Mouse (Mus musculus) spleen, postnatal 4 days (tissue): Measurements from ENCODE around the gene AC141477.1.
A peak's percentile ranks its signal among the peaks of the same experiment; 100 is the strongest.

Source experiments
- DNase-seq, 2 experiments: peaks; one replicate each; pipeline ENCODE4 v3.0.0; 2022; ENCODE audit warnings: low spot score in 2 of 2

Gene AC141477.1

GRCm38 (mm10) chr10:76440281-76440680, at the start of gene AC141477.1:
Gene AC141477.1, minus strand, starts transcription at chr10:76440444.
- DNase-seq: no peak

- no peak for DNase-seq
Observed at GRCm38 (mm10) chr10:76489205-76489604, 49.0 kb upstream of the AC141477.1 start.

- DNase-seq: no peak
Observed at GRCm38 (mm10) chr10:76488265-76488664, 48.0 kb upstream of the AC141477.1 start.

GRCm38 (mm10) chr10:76486302-76486701, 46.1 kb upstream of the AC141477.1 start:
- DNase-seq: no peak

- no peak for DNase-seq
Observed at GRCm38 (mm10) chr10:76481480-76481879, 41.2 kb upstream of the AC141477.1 start.

GRCm38 (mm10) chr10:76480851-76481250, 40.6 kb upstream of the AC141477.1 start:
- no peak for DNase-seq

GRCm38 (mm10) chr10:76473759-76474158, 33.5 kb upstream of the AC141477.1 start:
- no peak for DNase-seq

DNA sequence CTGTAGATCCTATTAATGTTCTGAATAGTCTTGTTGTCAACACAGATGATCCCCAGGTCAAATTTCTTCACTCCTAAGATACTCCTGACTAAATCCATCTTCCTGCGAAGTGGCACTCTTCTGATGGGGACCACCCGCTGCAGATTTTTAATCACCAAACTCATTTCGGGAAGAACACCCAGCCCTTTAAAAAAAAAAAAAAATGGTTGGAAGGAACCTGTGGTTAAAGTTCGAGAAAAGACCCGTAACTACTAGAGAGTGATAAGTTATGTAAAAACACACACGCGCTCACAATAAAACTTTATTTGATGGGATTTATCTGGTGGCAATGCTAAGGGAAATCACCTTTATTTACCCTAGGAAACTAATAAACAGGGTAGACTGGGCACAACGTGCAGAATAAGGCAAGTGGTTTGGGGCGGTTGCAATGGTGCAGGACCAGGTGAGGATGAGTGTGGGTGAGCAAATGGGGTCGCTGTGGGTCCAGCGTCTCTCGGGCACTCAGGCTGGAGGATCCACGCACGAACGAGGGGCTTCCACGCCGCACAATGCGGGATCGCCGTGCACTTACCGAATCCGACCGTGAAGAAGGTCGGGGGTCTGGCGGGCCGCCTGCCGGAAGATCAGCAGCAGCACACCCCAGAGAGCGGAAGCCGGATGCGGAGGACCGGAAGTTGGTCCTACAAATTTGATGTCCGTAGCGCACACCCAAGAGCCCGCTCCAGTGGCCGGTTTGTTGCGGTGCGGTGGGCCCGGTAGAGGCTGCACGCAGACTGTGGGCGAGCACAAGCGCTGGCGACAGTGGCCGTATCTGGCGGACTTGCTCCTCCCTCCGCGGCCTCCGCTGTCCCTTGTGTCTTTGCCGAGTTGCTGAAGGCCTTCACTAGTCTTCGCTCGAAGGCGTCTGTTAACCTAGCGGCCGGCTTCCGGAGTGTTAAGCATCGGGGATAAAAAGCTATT, 28.2 kb upstream of the AC141477.1 start, which contains the start of the genes Mcm3ap and Ybey:
TSS of gene Mcm3ap (plus strand) at position 725 of the 960 bp plus-strand sequence.
TSS of gene Ybey (minus strand) at position 912 of the 960 bp plus-strand sequence.
- DNase-seq: peak; percentile 84 to 93

GRCm38 (mm10) chr10:76462721-76463120, 22.5 kb upstream of the AC141477.1 start:
- DNase-seq: no peak

DNA sequence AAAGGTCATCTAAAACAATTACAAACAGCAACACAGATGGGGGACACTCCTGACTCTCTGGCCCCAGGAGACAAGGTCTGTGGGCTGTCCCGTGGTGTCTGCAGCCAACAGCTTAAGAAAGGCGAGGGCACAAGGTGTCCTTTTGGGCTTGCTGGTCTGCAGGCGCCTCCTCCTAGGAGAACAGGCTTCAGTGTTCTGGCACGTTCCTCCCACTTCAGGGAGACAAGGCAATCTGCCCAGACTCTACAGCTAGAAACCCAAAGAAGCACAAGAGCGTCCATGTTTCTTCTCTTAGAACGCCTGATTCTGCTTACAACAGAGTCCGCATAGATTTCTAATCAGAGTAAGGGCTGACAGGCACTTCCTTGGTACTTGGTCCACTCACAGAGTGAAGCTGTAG, 22.1 kb upstream of the AC141477.1 start:
- DNase-seq: no peak

DNA sequence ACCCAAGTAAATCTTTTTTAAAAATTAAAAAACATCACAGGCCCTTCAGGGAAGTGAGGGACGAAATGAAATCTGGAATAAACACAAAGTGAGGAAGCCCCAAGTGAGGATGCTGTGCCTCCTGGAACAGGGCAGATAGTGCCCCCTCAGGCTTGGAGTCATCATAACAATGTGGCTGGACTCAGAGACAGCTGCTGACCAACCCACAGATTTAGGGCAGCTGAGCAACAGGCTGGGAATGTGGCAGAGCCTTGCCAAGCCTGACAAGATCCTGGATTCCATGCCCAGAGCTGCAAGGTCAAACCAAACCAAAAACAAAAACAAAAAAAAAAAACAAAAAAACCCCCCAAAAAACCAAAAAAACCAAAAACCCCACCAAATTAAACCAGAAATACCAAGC, 21.0 kb upstream of the AC141477.1 start:
- no peak for DNase-seq

DNA sequence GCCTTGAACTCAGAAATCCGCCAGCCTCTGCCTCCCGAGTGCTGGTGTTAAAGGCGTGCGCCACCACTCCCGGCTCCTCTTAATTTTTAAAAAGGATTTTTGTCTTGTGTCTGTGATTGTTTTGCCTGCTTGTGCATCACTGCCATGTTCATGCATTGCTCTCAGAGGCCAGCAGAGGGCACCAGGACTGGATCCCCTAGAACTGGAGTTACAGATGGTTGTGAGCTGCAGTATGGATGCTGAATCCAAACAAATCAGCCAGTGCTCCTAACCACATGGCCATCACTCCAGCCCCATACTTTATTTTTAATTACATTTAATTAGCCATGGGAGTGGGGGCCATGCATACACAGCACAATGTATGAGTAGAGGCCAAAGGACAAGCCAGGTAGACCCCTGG, 15.0 kb upstream of the AC141477.1 start:
- DNase-seq: peak in 1 of 2 experiments; percentile 71

- no peak for DNase-seq
Observed at GRCm38 (mm10) chr10:76448851-76449250, 8.6 kb upstream of the AC141477.1 start, which contains the start of gene 2610028H24Rik. Gene 2610028H24Rik, plus strand, starts transcription at chr10:76449081.

DNA sequence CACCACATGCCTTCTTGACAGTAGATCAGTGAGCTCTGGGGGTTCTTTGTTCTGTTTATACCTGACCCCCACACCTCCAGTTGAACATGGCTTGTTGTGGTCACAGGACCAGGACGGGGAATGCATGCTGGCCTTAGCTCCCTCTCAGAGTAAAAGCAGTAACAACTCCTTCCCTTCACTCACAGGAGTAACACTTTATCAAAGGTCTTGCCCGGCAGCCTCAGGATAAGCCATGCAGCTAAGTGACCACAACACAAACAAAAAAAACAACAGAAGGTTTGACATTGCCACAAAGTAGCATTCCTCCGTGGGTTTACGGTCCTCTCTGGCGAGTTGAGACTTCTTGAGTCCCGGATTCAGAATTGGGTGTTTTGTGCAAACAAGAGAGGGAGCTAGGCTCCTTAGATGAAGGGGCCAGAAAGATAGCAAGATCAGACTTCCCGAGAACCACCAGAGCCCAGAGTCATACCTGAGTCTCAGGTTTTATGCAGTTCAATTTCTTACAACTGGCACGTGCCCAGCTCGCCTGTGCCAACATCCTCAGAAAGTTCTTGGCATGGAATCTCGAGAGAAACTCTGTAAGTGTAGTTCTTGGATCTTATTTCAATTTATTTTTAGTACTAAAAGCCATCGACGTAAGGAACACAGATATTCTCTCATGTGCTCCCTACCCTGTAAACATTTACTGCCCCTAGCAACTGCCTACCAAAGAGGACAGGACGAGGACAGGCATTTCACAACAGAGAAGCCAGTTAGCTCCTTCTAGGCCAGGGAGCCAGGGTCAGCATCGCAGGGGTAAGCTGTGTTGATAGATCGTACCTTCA, 7.4 kb upstream of the AC141477.1 start:
- no peak for DNase-seq

GRCm38 (mm10) chr10:76445996-76446681, 5.9 kb upstream of the AC141477.1 start:
- no peak for DNase-seq

- DNase-seq: peak; percentile 96 to 97
Observed at GRCm38 (mm10) chr10:76442178-76443088, 2.2 kb upstream of the AC141477.1 start, which contains the start of gene Pcnt. Gene Pcnt, minus strand, starts transcription at chr10:76442786.

- DNase-seq: no peak
Observed at GRCm38 (mm10) chr10:76439107-76439890, 945 bp downstream of the AC141477.1 start.

DNA sequence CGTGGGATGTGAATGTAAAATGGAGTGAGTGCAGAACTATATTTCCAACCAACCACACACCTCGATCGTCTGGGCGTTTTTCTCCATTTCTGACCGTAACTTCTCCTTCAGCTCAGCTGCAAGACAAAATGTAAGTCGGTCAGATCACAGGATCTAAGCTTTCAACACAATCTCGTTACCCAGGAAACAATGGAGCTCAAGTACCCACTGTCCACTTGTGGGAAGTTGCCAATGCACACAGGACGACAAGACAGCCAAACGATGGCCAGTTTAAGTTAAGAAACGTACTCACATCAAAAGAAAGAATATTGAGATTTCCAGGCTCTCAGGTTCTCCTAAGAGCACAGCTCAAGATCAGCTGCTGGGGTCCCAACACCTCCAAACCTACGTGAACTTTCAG, 6.3 kb downstream of the AC141477.1 start:
- DNase-seq: no peak

DNA sequence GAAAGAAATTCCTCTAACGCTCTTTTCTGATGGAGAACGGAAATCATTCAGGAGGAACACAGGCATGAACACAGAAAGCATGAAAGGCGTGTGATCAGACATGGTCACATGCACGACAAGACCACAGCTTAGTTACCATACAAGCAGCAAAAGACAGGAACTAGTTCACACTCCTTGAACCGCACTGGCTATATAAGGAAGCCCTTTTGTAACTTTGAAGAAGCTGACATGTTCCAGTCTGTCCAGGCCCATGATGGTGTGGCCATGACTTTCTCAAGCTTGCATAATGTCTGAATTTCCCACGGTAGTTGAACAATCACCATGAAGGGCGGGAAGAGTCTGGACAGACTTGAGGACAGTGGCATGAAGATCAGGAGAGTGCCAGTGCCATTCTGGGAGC, 14.6 kb downstream of the AC141477.1 start:
- no peak for DNase-seq

GRCm38 (mm10) chr10:76416811-76417210, 23.4 kb downstream of the AC141477.1 start:
- no peak for DNase-seq
